Mouse (Mus musculus) midbrain, embryonic 13.5 days (tissue): ENCODE results near the gene Qser1. TPM values are rescaled to one million over a fixed set of nuclear protein-coding genes. Genes with fewer than 3 reads are reported as not detected.
"Not testable (repeated sequence)": the region's sequence is repeated elsewhere in the genome, so short reads cannot be mapped to it uniquely, and the experiment has no call there.

Experiments used
- ATAC-seq: fragments of 200-750 bp; cut with Nextera tagmentation; 2 replicates; pipeline ENCODE4 v1.8.0; 2017; ENCODE audit warnings: mild to moderate bottlenecking, moderate TSS enrichment, moderate library complexity
- H3K27ac ChIP-seq: fragments of 300-500 bp; sonication (generic); 2 replicates; pipeline ENCODE4 v1.5.1; 2015; ENCODE audit warnings: inconsistent platforms, mild to moderate bottlenecking, moderate library complexity
- H3K27me3 ChIP-seq: fragments of 300-500 bp; sonication (generic); 2 replicates; pipeline ENCODE4 v1.6.1; 2015; ENCODE audit warnings: mild to moderate bottlenecking, inconsistent platforms
- H3K36me3 ChIP-seq: fragments of 300-500 bp; sonication (generic); 2 replicates; pipeline ENCODE4 v1.6.1; 2015; ENCODE audit warnings: mild to moderate bottlenecking, inconsistent platforms
- H3K4me1 ChIP-seq: fragments of 300-500 bp; sonication (generic); replicated peaks from 2 replicates; pipeline ENCODE4 v1.6.1; 2015; ENCODE audit warnings: inconsistent platforms
- H3K4me2 ChIP-seq: fragments of 300-500 bp; sonication (generic); replicated peaks from 2 replicates; pipeline ENCODE4 v1.6.1; 2015; ENCODE audit warnings: moderate library complexity, mild to moderate bottlenecking, inconsistent platforms
- H3K4me3 ChIP-seq: fragments of 300-500 bp; sonication (generic); replicated peaks from 2 replicates; pipeline ENCODE4 v1.5.1; 2015; ENCODE audit warnings: mild to moderate bottlenecking, inconsistent platforms
- H3K9ac ChIP-seq: fragments of 300-500 bp; sonication (generic); replicated peaks from 2 replicates; pipeline ENCODE4 v1.6.1; 2015; ENCODE audit warnings: mild to moderate bottlenecking, inconsistent platforms
- H3K9me3 ChIP-seq: fragments of 300-500 bp; sonication (generic); 2 replicates; pipeline ENCODE4 v1.6.1; 2016; ENCODE audit warnings: mild to moderate bottlenecking, inconsistent platforms
- WGBS: fragments of 180-500 bp; shearing (Covaris S2); methylation state at CpG from one replicate; pipeline ENCODE4 v1.1.7; 2015; 5-methylcytosine and 5-hydroxymethylcytosine counted together
- polyA plus RNA-seq: library from polyadenylated mRNA; unstranded; fragments of >200 nt; fragmentation: Nextera tagmentation; extraction: Ambion mirVana; gene quantifications from 2 replicates; pipeline ENCODE4 v1.2.1, GENCODE M21; 2015

The Qser1 gene
- 8.8 and 9.0 TPM in 2 replicates for polyA plus RNA-seq

- peak within 1 kb of the TSS; percentile 98 for H3K27ac ChIP-seq
- peak within 1 kb of the TSS; percentile 77 for H3K4me2 ChIP-seq
- H3K4me1 ChIP-seq = peaks cover 34% of the 10 kb centered on the region
- WGBS = under 1% methylated on average over 29 of the region's 50 CpGs
- no peaks in the 10 kb centered on the region for H3K27me3 ChIP-seq
- peak; percentile 84 for ATAC-seq
- H3K36me3 ChIP-seq = no peaks in the 10 kb centered on the region
- peak within 1 kb of the TSS; percentile 92 for H3K4me3 ChIP-seq
- H3K9me3 ChIP-seq = no peaks in the 10 kb centered on the region
- H3K9ac ChIP-seq = peak within 1 kb of the TSS; percentile 97
Observed at GRCm38 (mm10) chr2:104816371-104816827, at the start of gene Qser1. Gene Qser1 (minus strand): TSS chr2:104816760.

GRCm38 (mm10) chr2:104864176-104864860, 47.8 kb upstream of the Qser1 start:
- no peak overlapping the region for H3K27ac ChIP-seq
- H3K36me3 ChIP-seq = no peaks in the 10 kb centered on the region
- no peaks in the 10 kb centered on the region for H3K27me3 ChIP-seq
- ATAC-seq = no peak
- WGBS = 92% methylated on average over 4 of the region's 4 CpGs
- H3K4me2 ChIP-seq = no peak overlapping the region
- H3K4me3 ChIP-seq = no peak overlapping the region
- no peak overlapping the region for H3K9ac ChIP-seq
- H3K4me1 ChIP-seq = no peaks in the 10 kb centered on the region
- no peaks in the 10 kb centered on the region for H3K9me3 ChIP-seq

DNA sequence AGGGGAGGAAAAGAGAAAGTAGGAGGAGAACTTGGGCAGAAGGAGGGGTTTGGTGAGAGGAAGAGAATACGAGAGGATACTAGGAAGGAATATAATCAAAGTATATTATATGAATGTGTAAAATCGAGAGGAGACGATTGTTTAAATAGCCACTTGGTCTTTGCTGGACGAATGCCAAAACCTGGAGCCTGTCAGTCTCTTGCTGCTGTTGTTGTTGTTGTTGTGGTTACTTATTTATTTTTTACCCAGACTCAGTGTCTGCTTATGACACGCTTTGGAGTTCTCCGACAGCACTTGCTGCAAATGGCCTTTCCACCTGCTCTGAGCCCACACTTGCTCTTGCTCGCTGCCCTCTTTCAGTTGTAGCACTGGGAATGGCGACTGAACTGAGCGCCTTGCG, 43.9 kb upstream of the Qser1 start:
- Histone ChIP-seq H3K27ac (no peak overlapping the region), H3K4me2 (no peak overlapping the region), H3K27me3 (no peaks in the 10 kb centered on the region), H3K9me3 (no peaks in the 10 kb centered on the region), H3K4me3 (no peak overlapping the region), H3K4me1 (no peaks in the 10 kb centered on the region), H3K9ac (no peak overlapping the region), H3K36me3 (no peaks in the 10 kb centered on the region)
- ATAC-seq = no peak
- 88% methylated on average over 10 of the region's 10 CpGs for WGBS

- no peak overlapping the region for H3K27ac ChIP-seq
- no peaks in the 10 kb centered on the region for H3K9me3 ChIP-seq
- no peak overlapping the region for H3K4me3 ChIP-seq
- H3K36me3 ChIP-seq = no peaks in the 10 kb centered on the region
- H3K9ac ChIP-seq = no peak overlapping the region
- no peak overlapping the region for H3K4me2 ChIP-seq
- no peaks in the 10 kb centered on the region for H3K4me1 ChIP-seq
- 83% methylated on average over 5 of the region's 5 CpGs for WGBS
- no peak for ATAC-seq
- no peaks in the 10 kb centered on the region for H3K27me3 ChIP-seq
Observed at GRCm38 (mm10) chr2:104859060-104859459, 42.5 kb upstream of the Qser1 start.

- WGBS = 83% methylated on average over 3 of the region's 3 CpGs
- ATAC-seq = not testable (repeated sequence)
Observed at GRCm38 (mm10) chr2:104858083-104858482, 41.5 kb upstream of the Qser1 start.

DNA sequence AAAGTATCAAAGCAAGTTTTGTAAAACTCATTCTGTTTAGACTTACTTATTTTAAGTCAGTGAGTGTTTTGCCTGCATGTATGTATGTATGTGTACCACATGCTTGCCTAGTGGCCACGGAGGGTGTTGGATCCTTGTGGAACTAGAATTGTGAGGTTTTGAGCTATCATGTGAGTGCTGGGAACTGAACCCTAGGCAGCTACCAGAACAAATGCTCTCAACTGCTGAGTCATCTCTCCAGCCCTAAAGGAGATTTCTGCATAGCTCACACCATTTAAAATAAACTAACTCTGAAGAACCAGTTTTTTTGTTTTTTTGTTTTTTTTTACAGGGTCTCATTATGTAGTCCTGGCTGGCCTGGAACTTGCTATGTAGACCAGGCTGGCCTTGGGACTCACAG, 39.7 kb upstream of the Qser1 start:
- no peak overlapping the region for H3K9ac ChIP-seq
- no peak overlapping the region for H3K4me3 ChIP-seq
- no peaks in the 10 kb centered on the region for H3K36me3 ChIP-seq
- H3K4me1 ChIP-seq = no peaks in the 10 kb centered on the region
- no peak overlapping the region for H3K27ac ChIP-seq
- no peak for ATAC-seq
- H3K9me3 ChIP-seq = no peaks in the 10 kb centered on the region
- 62% methylated on average over 1 of the region's 1 CpGs for WGBS
- no peak overlapping the region for H3K4me2 ChIP-seq
- peaks cover 10% of the 10 kb centered on the region for H3K27me3 ChIP-seq

More at GRCm38 (mm10) chr2:104858083-104858482, 41.5 kb upstream of the Qser1 start:
- not testable (repeated sequence) for H3K27me3 ChIP-seq, H3K4me2 ChIP-seq, H3K36me3 ChIP-seq, H3K9me3 ChIP-seq, H3K4me1 ChIP-seq, H3K27ac ChIP-seq, H3K4me3 ChIP-seq, H3K9ac ChIP-seq

DNA sequence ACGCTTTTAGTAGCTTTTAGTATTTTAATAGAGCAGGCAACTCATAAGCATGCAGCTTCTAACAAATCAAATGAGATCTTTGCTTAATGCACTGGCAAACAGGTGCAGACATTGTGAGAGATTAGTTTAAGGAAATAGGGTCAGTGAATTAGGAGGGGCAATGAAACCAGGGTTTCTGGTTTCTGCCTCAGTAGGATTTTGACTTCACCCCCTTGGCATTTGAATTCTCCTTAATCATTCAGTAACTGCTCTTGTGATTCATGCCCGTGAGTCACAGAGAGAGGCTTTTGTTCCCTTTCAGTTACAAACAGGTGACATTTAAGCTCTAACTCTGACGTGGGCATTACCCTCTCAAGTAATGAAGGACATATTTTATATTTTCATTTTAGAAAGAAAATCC, 39.2 kb upstream of the Qser1 start:
- Histone ChIP-seq H3K27ac (no peak overlapping the region), H3K4me3 (no peak overlapping the region), H3K4me1 (no peaks in the 10 kb centered on the region), H3K4me2 (no peak overlapping the region), H3K9ac (no peak overlapping the region), H3K9me3 (no peaks in the 10 kb centered on the region), H3K36me3 (no peaks in the 10 kb centered on the region), H3K27me3 (peaks cover 15% of the 10 kb centered on the region)
- WGBS = 34% methylated on average over 3 of the region's 3 CpGs
- no peak for ATAC-seq

DNA sequence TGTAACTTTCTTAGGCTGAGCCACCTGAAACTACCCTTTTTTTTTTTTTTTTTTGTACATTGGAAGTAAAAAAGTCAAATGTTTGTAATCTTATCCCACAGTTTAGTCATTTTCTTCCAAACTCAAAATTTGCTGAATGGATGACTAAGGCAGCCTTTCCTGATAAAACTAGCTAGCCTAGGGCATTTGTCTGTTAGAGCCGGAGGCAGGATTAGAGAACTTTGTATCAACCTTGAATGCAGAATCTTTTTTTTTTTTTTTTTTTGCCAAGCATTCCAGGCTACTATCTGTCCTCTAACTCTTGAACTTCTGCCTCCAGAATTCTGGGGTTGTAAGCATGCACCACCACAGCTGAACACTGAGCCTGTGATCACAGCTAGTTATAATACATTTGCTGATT, 38.3 kb upstream of the Qser1 start:
- no peaks in the 10 kb centered on the region for H3K36me3 ChIP-seq
- no peak overlapping the region for H3K4me3 ChIP-seq
- no peak for ATAC-seq
- H3K4me2 ChIP-seq = no peak overlapping the region
- H3K4me1 ChIP-seq = peaks cover 3% of the 10 kb centered on the region; the same call in 1 of the 2 replicates
- whole genome bisulfite sequencing = 69% methylated on average over 1 of the region's 1 CpGs
- no peak overlapping the region for H3K27ac ChIP-seq
- H3K9ac ChIP-seq = no peak overlapping the region
- H3K9me3 ChIP-seq = no peaks in the 10 kb centered on the region
- H3K27me3 ChIP-seq = peaks cover 22% of the 10 kb centered on the region

GRCm38 (mm10) chr2:104852546-104852945, 36.0 kb upstream of the Qser1 start:
- Histone ChIP-seq H3K4me1 (peaks cover 12% of the 10 kb centered on the region), H3K9me3 (no peaks in the 10 kb centered on the region), H3K4me3 (no peak overlapping the region), H3K9ac (no peak overlapping the region), H3K4me2 (no peak overlapping the region), H3K36me3 (no peaks in the 10 kb centered on the region), H3K27me3 (peaks cover 44% of the 10 kb centered on the region), H3K27ac (no peak overlapping the region)
- ATAC-seq = no peak
- 91% methylated on average over 7 of the region's 7 CpGs for WGBS

- WGBS = 37% methylated on average over 5 of the region's 5 CpGs
- H3K4me3 ChIP-seq = no peak overlapping the region
Observed at GRCm38 (mm10) chr2:104851686-104852085, 35.1 kb upstream of the Qser1 start.

DNA sequence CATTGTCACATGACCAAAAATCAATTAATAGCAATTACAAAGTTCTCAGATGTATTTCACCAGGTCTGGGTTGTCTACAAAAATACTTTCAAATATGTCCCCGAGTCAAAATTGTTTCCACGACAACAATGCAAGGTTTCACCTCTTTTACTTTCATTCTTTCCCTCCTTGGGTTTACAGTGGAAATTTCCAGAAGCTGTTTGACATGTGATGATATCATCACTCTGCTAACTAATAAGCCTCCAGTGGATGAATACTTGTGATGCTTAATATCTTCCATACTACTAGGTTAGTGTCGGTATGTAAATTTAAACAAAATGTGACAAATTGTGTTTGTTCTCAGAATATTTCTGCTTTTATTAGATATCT, 33.4 kb upstream of the Qser1 start:
- WGBS = 73% methylated on average over 3 of the region's 3 CpGs
- Histone ChIP-seq H3K4me3 (peak overlapping the region; percentile 57), H3K27me3 (peaks cover 44% of the 10 kb centered on the region), H3K9ac (peak overlapping the region; percentile 63; the same call in 1 of the 2 replicates), H3K36me3 (no peaks in the 10 kb centered on the region), H3K9me3 (no peaks in the 10 kb centered on the region), H3K4me1 (peaks cover 17% of the 10 kb centered on the region), H3K4me2 (peak overlapping the region; percentile 99), H3K27ac (no peak overlapping the region)
- ATAC-seq = no peak

More at GRCm38 (mm10) chr2:104851686-104852085, 35.1 kb upstream of the Qser1 start:
- Histone ChIP-seq H3K9me3 (no peaks in the 10 kb centered on the region), H3K4me2 (no peak overlapping the region), H3K27ac (no peak overlapping the region), H3K4me1 (peaks cover 16% of the 10 kb centered on the region), H3K27me3 (peaks cover 44% of the 10 kb centered on the region), H3K9ac (no peak overlapping the region), H3K36me3 (no peaks in the 10 kb centered on the region)
- ATAC-seq = no peak

- Histone ChIP-seq H3K36me3 (no peaks in the 10 kb centered on the region), H3K9ac (peak within 1 kb of the TSS; percentile 63), H3K4me1 (peaks cover 17% of the 10 kb centered on the region), H3K9me3 (no peaks in the 10 kb centered on the region), H3K27ac (no peak within 1 kb of the TSS), H3K4me2 (peak within 1 kb of the TSS; percentile 99), H3K27me3 (peaks cover 44% of the 10 kb centered on the region), H3K4me3 (peak within 1 kb of the TSS; percentile 57)
- peak; percentile 86 for ATAC-seq
- under 1% methylated on average over 61 of the region's 62 CpGs for WGBS
Observed at GRCm38 (mm10) chr2:104849276-104849990, 32.9 kb upstream of the Qser1 start, which contains the start of gene Prrg4. Gene Prrg4 (minus strand): TSS chr2:104849876.
